Mouse (Mus musculus) ovary, postnatal 10 days (tissue): ENCODE measurements around the gene Svs1.
A peak's percentile ranks its signal among the peaks of the same experiment; 100 is the strongest.

Source experiments
- DNase-seq: peaks from one replicate; pipeline ENCODE4 v3.0.0; 2022; ENCODE audit warnings: low spot score

Svs1 gene

GRCm38 (mm10) chr6:49011191-49011590 lies 24.5 kb downstream of the Svs1 start:
- no peak for DNase-seq

DNA sequence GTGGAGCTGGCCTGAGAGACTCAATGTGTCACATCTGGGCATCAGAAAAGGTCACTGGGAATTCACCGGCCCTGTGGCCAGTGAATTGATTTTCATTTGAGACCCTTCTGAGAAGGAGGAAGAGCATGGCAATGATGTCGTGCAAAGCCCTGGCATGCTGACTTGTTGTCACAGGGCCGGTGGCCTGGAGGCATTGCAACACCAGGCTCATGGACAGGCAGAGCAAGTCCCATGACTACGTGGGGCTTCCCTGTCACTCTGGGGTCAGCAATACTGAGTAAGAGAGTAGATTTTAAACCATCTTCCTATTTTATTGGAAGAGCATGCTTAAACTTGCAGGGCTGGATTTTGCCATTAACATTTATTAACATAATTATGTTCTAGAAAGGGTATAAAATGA lies 26.4 kb downstream of the Svs1 start:
- DNase-seq: no peak

- no peak for DNase-seq
Measured at GRCm38 (mm10) chr6:49013458-49013857, 26.8 kb downstream of the Svs1 start.

DNA sequence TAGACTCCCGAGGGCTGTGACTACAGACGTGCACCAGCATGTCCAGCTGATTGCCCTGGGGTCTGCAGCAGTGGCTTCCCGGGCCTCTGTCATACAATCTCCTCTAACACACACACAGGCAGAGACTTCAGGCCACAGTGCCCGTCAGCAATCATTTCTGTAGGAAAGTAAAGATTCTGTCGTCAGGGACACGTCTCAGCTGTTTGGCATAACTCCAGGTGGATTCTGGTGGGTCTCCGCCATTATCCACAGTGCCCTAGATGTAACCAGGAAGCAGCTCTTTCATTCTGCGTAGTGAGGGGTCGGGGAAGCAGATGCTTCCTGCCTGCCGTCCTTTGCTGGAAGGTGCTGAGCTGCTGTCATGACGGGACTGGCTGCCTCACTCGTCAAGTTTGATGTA lies 30.5 kb downstream of the Svs1 start:
- no peak for DNase-seq

GRCm38 (mm10) chr6:49019341-49019740 lies 32.7 kb downstream of the Svs1 start:
- no peak for DNase-seq

DNA sequence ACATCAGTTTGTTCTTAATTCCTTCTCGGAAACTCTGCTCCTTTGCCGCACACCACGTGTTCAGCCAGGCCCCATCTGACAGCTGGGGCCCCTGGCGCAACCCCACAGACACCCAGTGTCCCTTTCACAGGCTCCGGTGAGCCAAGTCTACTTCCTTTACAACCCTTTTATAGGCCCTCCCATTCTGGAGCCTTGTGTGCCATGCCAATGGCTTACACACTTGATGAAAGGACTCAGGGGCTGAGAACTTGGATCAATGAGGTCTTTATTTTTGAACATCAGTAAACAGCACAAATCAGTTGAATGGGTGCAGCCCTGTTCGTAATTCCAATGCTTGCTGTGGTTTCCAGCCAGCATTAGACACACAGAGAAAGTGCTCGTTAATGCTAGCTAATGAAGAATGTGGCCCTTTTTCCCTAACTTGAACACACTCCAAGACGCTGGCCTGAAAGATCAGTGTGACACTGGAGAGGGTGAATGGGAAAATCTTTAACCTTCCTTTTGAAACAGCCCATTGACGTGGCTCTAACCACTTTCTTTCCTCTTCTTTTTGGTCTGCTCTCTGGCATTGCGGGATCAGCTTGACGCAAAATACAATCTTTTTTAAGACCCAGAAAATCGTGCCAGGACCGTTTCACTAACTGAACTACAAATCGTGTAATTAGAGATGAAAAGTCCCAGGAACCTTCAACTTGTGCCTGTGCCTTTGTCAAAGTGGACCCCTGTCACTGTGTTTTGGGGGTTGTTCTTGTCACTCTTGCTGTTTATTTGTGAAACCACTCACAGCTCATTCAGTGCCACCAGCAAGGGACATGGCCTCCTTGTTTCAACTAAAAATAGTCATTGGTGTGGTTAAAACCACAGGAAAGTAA lies 34.7 kb downstream of the Svs1 start:
- no peak for DNase-seq

- no peak for DNase-seq
Measured at GRCm38 (mm10) chr6:49022384-49022783, 35.7 kb downstream of the Svs1 start.

- DNase-seq: no peak
Measured at GRCm38 (mm10) chr6:49023315-49023714, 36.7 kb downstream of the Svs1 start.

DNA sequence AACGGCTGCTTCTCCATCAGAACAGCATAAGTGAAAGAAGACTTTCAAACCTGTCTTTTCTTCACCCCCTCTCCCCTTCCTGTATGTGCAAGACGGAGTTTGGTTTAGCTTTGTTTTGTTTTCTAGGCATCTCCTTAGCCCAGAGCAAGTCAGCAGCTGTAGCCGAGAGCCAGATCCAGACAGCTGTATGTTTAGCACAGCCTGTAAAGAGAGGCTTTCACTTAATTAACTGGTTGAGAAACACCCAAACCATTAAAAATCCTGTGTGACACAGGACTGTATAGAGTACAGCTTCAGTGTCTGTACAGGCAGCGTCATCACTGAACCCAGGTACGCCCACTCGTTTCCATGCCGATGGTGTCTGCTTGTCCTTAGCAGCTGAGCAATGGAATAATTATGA lies 38.6 kb downstream of the Svs1 start:
- DNase-seq: no peak

DNA sequence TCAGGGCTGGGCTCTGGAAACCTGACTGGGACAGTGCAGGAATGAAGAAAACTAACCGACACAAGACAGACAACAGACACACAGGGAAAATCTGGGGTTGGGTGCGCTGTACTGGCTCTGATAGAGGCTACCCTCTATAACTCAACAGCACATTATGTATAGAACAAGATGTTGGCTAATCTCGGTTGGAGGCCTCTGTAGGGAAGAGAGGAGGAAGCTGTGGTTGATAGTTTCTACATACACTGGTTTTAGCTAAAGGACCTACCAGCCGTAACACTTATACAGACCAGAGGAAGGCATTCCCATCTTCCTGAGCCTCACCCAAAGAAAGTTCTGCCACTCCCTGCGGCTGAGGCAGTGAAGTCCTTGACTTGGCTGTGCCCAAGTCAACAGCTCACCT lies 39.8 kb downstream of the Svs1 start:
- no peak for DNase-seq

- DNase-seq: no peak
Measured at GRCm38 (mm10) chr6:49028019-49028418, 41.4 kb downstream of the Svs1 start.

- DNase-seq: no peak
Measured at GRCm38 (mm10) chr6:49028708-49029107, 42.0 kb downstream of the Svs1 start.

DNA sequence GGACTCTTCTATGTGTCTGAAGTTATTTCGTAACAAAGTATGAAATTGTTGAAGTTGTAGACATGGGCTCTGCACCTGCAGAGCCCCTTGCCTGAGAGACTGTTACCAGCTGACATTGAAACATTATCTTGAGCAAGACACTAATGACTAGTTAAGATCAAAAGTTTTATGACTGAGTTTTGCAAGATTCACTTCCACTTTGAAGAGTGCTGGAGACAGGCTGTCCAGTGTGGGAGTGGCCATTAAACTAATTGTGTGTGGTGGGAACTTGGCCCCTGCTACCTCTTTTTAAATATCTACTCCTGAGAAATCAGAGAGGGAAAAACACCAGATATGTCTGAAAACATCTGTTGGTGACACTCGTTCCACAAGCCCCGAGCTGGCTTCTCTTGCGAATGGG lies 44.6 kb downstream of the Svs1 start:
- no peak for DNase-seq

DNA sequence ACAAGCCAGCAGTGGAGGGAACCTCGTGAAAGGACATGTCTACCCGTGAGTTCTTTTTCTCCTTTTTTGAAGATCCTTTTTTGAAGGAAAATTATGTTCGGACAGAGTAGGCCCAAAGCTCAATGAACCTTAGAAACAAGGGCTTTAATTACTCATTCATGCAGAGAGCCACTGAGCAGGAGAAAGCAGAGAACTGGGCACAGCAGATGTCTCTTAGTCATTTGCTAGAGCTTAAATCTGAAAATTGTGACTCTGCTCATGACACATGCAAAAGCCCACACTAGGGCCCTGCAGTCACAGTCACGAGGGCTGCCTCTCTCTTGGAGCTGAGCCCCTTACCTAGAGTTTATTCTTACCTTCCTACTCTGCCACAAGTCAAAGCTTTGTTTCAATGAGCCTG lies 46.1 kb downstream of the Svs1 start:
- DNase-seq: no peak

DNA sequence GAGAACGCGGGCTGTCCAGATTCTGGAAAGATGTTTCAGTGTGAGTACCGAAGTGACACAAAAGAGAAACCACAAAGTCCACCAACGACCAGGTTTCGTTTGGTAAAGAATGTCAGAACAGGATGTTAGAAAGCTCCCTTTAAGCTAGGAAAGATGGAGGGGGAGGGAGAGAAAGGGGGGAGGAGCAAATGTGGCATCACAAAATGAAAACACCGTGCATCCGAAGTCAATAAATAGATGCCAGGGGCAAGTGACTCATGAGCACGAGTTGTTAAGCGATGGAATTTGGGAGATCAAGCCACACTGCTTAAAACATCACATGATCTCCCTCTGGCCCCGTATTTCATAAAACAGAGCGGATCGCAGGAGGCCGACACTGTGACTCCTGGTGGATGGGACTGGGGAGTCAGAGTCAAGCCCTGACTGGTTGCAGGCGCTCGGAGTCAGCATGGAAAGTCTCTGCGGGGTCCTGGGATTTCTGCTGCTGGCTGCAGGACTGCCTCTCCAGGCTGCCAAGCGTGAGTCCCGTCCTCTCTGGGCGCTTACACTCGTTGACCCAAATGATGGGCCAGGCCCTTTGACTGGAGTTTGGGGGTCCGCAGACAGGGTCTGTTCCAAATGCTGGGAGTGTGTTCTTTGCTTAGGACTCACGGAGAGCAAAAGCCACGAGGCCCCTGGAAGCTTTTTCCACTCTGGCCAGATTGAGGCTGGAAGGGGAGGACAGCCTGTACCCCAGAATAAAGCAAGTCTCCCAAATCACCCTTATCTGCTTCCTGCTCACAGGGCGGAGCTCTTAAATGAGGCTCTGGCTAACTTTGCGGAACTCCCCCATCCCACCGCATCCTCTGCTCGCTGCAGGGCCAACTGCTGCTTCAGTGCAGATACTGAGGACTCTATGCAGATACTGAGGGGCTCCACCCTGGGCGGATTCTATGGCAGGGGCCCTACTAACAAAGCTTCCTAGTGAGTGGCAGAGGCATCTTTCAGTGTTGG lies 49.9 kb downstream of the Svs1 start, which contains the start of gene Gpnmb:
Gene Gpnmb, plus strand, starts transcription at position 272 of the 993 bp plus-strand sequence.
- DNase-seq: no peak

- DNase-seq: no peak
Measured at GRCm38 (mm10) chr6:49037268-49037662, 50.6 kb downstream of the Svs1 start.

DNA sequence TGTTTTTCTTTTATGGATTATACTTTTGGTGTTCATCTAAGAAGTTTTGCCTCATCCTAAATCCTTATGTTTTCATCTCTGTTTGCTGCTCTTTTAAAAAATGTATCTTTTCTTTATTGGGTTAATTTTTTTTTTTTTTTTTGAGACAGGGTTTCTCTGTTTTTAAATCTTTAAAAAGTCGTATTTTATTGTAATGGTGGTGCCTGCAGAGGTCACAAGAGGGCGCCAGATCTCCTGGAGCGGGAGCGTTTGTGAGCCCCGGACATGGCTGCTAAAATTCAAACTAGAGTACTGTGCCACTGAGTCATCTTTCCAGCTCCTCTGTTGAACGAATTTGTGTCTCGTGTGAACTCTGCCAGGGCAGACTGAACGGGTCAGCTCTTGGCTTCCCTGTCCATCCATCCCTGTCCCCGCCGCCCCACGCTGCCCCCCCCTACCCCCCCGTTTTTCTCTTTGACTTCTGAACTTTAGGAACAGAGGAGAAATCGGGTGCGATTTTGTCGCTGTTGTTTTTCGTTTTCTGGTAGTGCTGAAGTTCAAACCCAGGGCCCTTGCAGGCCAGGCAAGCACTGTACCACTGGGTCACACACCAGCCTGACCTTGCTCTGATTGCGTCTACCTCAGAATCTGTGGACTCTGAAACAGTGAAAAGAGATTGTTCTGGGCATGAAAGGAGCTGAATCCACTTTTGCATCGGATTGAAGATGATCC lies 53.0 kb downstream of the Svs1 start:
- DNase-seq: peak; percentile 9
